In genomic region chr3:37550594-37550993, GRCm38 (mm10) we compare ENCODE assay signal across 16 mouse cellular contexts.
"Had no signal": no experiment of that assay in that cellular context is flagged by ENCODE, and none has a peak within 500 bp of the region (broad histone marks: within the 10 kb centered on the region; RNA-seq: fewer than 3 reads in every experiment).

No protein-coding gene starts in this region.

- H3K9me3 ChIP-seq: limb, embryonic 10.5 days; limb, embryonic 13.5 days; midbrain, embryonic 12.5 days; neural tube, embryonic 13.5 days; stomach, embryonic 15.5 days had no signal

- H3K9ac ChIP-seq: limb, embryonic 13.5 days; lung, embryonic 14.5 days; midbrain, embryonic 12.5 days; neural tube, embryonic 13.5 days; stomach, embryonic 15.5 days had no signal

- H3K4me2 ChIP-seq: limb, embryonic 13.5 days; lung, embryonic 14.5 days; midbrain, embryonic 12.5 days; neural tube, embryonic 13.5 days; stomach, embryonic 15.5 days had no signal

- H3K36me3 ChIP-seq: limb, embryonic 10.5 days; limb, embryonic 13.5 days; midbrain, embryonic 12.5 days; neural tube, embryonic 13.5 days; stomach, embryonic 15.5 days had no signal

- ATAC-seq: intestine, postnatal 0 days; lung, postnatal 0 days; midbrain, embryonic 16.5 days had no signal

- H3K27me3 ChIP-seq: limb, embryonic 13.5 days; midbrain, embryonic 12.5 days; neural tube, embryonic 13.5 days; stomach, embryonic 15.5 days had no signal

- DNase-seq: kidney, adult 2 months; kidney, postnatal 10 days; kidney, postnatal 36 days; lung, embryonic 14.5 days; right cerebral cortex, postnatal 4 days; thymus, postnatal 25 days had no signal

- H3K27ac ChIP-seq: limb, embryonic 10.5 days; limb, embryonic 13.5 days; macrophage; midbrain, embryonic 12.5 days; neural tube, embryonic 13.5 days; stomach, embryonic 15.5 days had no signal

- H3K4me1 ChIP-seq: limb, embryonic 10.5 days; midbrain, embryonic 12.5 days; neural tube, embryonic 13.5 days; stomach, embryonic 15.5 days had no signal

- H3K4me3 ChIP-seq: limb, embryonic 10.5 days; limb, embryonic 13.5 days; midbrain, embryonic 12.5 days; myocyte; neural tube, embryonic 13.5 days; stomach, embryonic 15.5 days had no signal
